Mouse (Mus musculus) forelimb bud, embryonic 11.5 days (tissue): ENCODE measurements around the gene Ddit4l.
"Not testable (repeated sequence)": the region's sequence is repeated elsewhere in the genome, so short reads cannot be mapped to it uniquely, and the experiment has no call there.

Experiments used
- DNase-seq: peaks from one replicate; pipeline ENCODE4 v3.0.0-alpha.2; 2012; ENCODE audit warnings: low read depth, low spot score

The Ddit4l gene

GRCm38 (mm10) chr3:137647427-137648100, 26.2 kb downstream of the Ddit4l start:
- DNase-seq, result no peak

GRCm38 (mm10) chr3:137649112-137649511, 27.7 kb downstream of the Ddit4l start:
- no peak for DNase-seq

- no peak for DNase-seq
Observed at GRCm38 (mm10) chr3:137652853-137653252, 31.4 kb downstream of the Ddit4l start.

- DNase-seq, result not testable (repeated sequence)
Observed at GRCm38 (mm10) chr3:137671224-137671623, 49.8 kb downstream of the Ddit4l start, which contains the start of gene Gm21962. TSS of gene Gm21962 (plus strand) at chr3:137671524.
